Mouse (Mus musculus): Measurements from ENCODE around the gene Sbds.
A peak's percentile ranks its signal among the peaks of the same experiment; 100 is the strongest.
"Not testable (repeated sequence)": the region's sequence is repeated elsewhere in the genome, so short reads cannot be mapped to it uniquely, and the experiment has no call there.

The Sbds gene

GRCm38 (mm10) chr5:130256678-130257271, 1.4 kb upstream of the Sbds start:
- peak; percentile 92 for DNase-seq (ENCODE audit: low read depth)

DNA sequence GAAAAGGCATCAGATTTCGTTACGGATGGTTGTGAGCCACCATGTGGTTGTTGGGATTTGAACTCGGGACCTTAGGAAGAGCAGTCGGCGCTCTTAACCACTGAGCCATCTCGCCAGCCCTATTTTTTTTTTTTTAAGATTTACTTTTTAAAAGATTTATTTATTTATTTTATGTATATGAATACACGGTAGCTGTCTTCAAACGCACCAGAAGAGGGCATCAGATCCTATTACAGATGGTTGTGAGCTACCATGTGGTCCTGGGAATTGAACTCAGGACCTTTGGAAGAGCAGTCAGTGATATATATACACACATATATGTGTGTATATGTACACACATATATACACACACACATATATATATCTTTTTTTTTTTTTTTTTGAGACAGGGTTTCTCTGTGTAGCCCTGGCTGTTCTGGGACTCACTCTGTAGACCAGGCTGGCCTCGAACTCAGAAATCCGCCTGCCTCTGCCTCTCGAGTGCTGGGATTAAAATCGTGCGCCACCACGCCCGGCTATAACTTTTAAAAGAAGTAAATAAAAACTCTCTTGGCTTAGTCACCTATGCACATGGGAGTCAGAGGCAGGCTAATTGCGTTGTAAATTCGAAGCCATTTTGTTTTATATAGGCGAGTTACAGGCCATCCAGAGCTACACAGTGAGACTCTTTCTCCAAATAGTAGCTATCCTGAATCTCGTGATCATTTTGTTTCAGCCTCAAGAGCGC, 632 bp upstream of the Sbds start:
- not testable (repeated sequence) for DNase-seq (ENCODE audit: low read depth)

GRCm38 (mm10) chr5:130254164-130255016, 940 bp downstream of the Sbds start:
- no peak for DNase-seq (ENCODE audit: low read depth)

- DNase-seq (ENCODE audit: low read depth): no peak
Measured at GRCm38 (mm10) chr5:130247823-130248222, 7.5 kb downstream of the Sbds start.

- DNase-seq (ENCODE audit: low read depth): no peak
Measured at GRCm38 (mm10) chr5:130241426-130241825, 13.9 kb downstream of the Sbds start.

DNA sequence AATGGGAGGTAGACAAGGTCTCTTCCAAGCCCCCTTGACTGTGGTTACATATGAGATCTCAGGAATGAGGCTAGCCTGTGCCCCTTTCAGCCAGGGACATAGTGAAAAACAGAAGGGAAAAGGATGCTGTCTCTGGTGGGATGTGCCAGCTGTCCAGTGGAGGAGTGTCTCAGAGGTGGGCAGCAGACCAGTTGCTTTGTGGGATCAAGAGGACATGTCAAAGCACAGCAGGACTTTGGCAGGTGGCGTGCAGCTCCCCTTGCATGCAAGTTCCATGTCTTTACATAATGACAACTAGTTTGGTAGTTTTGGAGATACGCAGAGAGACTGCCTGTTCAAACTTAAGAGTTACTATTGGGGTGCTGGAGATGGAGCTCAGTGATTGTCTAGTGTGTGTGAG, 15.5 kb downstream of the Sbds start:
- DNase-seq (ENCODE audit: low read depth): no peak

GRCm38 (mm10) chr5:130239236-130239635, 16.1 kb downstream of the Sbds start:
- no peak for DNase-seq (ENCODE audit: low read depth)

GRCm38 (mm10) chr5:130236302-130236701, 19.0 kb downstream of the Sbds start:
- DNase-seq (ENCODE audit: low read depth): no peak

DNA sequence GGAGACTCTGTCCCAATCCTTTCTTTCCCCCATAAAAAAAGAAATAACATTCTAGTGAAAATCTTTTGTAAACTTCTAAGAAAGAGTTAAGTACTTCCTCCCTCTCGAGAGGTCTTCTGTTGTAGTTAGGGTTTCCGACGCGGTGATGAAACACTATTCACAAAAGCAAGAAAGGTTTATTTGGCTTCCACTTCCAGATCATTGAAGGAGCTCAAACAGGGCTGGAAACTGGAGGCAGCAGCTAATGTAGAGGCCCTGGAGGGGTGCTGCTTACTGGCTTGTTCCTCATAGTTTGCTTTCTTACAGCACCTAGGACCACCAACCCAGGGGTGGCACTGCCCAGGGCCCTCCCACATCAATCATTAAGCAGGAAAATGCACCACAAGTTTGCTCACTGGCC, 27.2 kb downstream of the Sbds start:
- DNase-seq (ENCODE audit: low read depth): no peak

DNA sequence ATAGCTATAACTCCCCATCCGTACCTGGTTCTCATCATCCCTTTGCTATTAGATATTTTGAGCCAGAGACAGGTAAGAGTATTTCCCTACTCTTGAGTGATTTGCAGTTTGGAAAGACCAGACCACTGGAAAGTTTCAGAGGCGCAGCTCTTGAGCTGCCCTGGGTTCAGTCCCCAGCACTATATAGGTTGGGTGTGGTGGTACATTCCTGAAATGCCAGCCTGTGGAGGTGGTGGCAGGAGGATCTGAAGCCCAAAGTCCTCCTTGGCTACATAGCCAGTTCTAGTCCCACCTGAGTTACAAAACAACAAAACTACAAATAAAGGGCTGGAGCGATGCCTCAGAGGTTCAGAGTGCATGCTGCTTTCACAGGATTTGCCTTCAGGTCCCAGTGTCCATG, 28.5 kb downstream of the Sbds start:
- no peak for DNase-seq (ENCODE audit: low read depth)

- peak; percentile 62 for DNase-seq (ENCODE audit: low read depth)
Measured at GRCm38 (mm10) chr5:130222146-130223004, 33.0 kb downstream of the Sbds start.

- no peak for DNase-seq (ENCODE audit: low read depth)
Measured at GRCm38 (mm10) chr5:130221760-130222145, 33.6 kb downstream of the Sbds start.

DNA sequence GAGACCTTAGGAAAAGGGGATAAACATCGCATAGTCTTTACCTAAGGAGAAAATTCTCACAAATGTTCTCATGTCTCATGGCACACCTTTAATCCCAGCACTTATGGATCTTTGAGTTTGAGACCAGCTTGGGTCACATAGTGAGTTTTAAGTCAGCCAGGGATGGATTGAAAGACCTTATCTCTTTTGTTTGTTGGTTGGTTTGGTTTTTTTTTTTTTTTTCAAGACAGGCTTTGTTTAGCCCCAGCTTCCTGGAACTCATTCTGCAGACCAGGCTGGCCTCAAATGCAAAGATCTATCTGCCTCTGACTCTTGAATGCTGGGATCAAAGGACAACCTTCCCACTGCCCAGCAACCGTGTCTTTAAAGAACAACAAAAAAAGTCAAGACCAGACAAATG, 34.0 kb downstream of the Sbds start:
- no peak for DNase-seq (ENCODE audit: low read depth)

DNA sequence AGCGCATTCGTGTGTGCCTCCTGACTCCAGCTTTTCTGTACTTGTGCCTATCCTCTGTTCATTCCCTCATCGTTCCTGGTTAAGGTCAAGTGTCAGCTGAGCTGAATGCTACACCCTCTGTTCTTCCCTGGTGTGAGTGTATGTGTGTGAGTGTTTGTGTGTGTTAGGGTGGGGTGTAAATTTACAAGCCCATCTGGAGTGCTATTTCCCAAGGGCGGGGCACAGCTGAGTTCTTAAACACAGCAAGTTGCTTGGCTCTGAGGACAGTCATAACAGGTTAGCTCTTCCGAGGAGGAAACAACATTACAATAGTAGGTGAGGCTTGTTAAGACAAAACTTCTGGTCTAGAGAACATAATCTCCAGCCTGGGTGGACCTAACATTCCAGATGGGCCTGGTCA, 37.0 kb downstream of the Sbds start:
- DNase-seq (ENCODE audit: low read depth): no peak

- DNase-seq (ENCODE audit: low read depth): no peak
Measured at GRCm38 (mm10) chr5:130217406-130217805, 37.9 kb downstream of the Sbds start.

- DNase-seq (ENCODE audit: low read depth): no peak
Measured at GRCm38 (mm10) chr5:130216781-130217180, 38.5 kb downstream of the Sbds start, which contains the start of gene Tmem248. Gene Tmem248, plus strand, starts transcription at chr5:130217081.

- DNase-seq (ENCODE audit: low read depth): no peak
Measured at GRCm38 (mm10) chr5:130212956-130213355, 42.4 kb downstream of the Sbds start.

- no peak for DNase-seq (ENCODE audit: low read depth)
Measured at GRCm38 (mm10) chr5:130207299-130207698, 48.0 kb downstream of the Sbds start.

DNA sequence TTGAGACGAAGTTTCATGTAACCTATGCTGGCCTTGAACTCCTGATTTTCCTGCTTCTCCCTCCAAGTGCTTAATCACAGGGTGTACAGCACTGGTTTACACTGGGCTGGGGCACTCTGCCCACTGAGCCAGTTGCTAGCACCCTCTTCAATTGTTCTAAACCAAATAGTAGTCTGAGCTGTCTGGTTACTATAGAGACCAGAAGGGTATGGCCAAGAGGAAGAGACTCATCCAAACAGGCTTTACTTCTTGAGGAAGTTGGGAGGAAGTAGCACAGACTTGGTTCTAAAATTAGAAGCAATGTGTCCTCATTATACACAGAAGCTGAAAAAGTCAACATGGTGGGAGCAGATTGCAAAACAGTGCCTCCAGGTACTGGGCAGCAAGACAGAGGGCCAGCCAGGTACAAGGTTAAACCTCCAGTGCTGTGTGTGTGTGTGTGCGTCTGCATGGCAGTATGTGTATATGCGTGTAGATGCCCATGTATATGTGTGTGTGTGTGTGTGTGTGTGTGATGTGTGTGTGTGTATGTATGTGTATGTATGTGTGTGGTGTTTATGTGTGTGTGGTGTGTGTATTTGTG, 49.8 kb downstream of the Sbds start:
- no peak for DNase-seq (ENCODE audit: low read depth)

GRCm38 (mm10) chr5:130204560-130204959, 50.8 kb downstream of the Sbds start:
- DNase-seq (ENCODE audit: low read depth): no peak

DNA sequence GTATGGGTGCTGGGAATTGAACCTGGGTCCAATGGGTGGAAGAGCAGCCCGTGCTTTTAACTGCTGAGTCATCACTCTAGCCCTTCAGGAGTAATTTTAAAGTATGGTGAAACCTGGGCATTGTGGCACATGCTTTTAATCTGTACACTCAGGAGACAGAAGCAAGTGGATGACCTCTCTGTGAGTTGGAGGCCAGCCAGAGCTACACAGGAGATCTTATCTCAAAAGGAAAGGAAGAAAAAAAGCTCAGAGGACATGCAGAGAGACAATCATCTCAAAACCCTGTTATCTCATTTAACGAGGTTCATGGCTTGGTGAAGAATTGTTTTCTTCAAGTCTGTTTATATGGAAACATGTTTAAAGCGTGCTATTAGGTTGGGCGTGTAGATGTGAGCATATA, 51.4 kb downstream of the Sbds start:
- DNase-seq (ENCODE audit: low read depth): no peak
